Mouse (Mus musculus) cerebellum, adult 9-10 months (tissue): ENCODE measurements around the gene Htr6.

ENCODE experiments used
- DNase-seq: peaks from one replicate; pipeline ENCODE4 v3.0.0; 2022

The Htr6 gene

DNA sequence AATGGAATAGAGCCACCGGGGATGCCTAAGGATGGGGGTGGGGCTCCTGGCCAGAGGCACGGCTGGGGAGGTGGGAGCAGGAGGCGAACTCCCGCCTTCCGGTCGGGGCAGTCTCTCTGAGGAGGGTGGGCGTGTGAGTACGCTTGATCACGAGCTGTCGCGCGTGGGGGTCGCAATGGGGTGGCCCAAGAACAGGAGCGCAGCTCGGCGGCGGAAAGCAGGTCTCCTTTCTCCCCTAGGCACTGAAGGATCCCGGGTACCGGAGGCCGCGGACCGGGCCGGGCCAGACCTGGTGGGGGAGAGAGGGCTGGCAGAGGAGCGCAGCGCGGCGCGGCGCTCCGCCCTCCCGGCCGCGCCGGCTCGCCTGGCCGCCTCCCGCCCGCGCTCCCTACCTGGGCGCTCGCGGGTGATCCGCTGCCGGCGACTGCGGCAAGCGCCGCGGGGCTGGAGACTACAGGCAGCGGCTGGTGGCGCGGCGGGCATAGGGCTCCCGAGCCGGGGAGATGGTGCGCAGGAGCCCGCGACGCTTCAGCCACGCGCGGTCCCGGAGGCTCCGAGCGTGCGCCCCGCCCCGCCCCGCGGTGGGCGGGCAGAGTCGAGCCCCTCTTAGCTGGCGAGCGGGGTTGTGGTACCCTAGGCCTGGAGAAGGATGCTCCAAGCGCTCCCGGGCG is at the start of gene Htr6:
Htr6 (minus strand) TSS at position 530 of the 671 bp plus-strand sequence.
- DNase-seq = no peak

DNA sequence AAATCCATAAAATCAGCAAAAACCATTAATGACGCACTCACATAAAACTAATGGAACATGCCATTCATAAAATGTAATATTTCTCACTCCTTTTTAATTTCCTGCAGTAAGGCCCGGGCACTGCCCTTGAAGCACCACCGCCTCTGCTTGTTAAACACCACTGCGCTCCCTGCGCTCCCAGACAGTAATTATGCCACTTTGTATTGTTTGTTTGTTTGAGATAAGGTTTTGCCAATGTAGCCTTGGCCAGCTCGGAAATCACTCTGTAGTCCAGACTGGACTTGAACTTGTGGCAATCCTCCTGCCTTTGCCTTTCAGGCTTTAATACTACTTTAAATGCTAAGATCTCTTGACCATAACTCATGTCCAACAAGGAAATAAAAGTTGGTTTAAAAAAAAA is 49.6 kb upstream of the Htr6 start:
- no peak for DNase-seq

GRCm38 (mm10) chr4:139122557-139122956 is 47.2 kb upstream of the Htr6 start:
- DNase-seq = no peak

GRCm38 (mm10) chr4:139120998-139121397 is 45.6 kb upstream of the Htr6 start:
- no peak for DNase-seq

DNA sequence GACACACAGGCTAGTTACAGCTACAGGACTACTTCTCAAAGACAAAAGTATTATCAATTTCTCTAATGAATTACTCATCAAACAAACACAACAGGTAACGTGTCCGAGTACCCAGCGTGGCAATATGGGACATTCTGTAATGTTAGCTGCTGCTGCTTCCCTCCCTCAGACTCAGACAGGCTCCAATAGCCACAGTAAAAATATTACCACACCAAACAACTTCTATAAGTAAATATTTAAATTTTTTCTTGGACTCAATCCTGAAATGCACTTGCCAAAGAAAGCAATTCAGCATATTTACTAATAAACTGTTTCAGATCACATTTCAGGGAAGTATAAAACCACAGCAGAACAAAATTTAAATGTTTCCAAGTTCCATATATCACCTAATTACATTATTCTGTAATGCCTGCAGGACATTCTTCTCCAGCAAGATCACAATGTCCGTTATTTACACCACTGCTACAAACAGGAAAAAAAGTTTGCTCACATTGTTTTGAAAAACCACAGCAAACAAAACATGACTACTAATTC is 45.0 kb upstream of the Htr6 start:
- no peak for DNase-seq

GRCm38 (mm10) chr4:139116356-139117063 is 41.1 kb upstream of the Htr6 start:
- DNase-seq = no peak

- DNase-seq = no peak
Measured at GRCm38 (mm10) chr4:139115721-139116120, 40.4 kb upstream of the Htr6 start.

GRCm38 (mm10) chr4:139112482-139112881 is 37.1 kb upstream of the Htr6 start:
- DNase-seq = no peak

GRCm38 (mm10) chr4:139111421-139111820 is 36.1 kb upstream of the Htr6 start:
- no peak for DNase-seq

- no peak for DNase-seq
Measured at GRCm38 (mm10) chr4:139110858-139111257, 35.5 kb upstream of the Htr6 start.

DNA sequence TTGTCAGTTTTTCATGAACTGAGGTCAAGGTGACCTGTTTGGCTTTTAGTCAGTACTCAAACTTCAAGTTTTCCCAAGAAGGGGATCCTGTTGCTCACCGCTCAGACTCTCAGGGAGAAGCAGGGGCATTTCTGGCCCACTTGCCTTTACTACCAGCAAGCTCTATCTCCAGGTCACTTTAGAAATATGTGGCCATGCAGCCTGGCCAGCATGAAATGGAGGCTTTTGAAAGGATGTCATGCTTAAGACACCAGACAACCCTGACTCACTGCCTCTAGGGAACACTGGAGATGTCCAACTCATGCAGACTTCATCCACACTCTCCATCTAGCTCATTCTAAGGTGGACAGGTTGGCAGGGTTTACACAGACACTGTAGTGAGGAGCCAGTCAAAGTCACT is 30.1 kb upstream of the Htr6 start:
- DNase-seq = no peak

- DNase-seq = no peak
Measured at GRCm38 (mm10) chr4:139101546-139101945, 26.2 kb upstream of the Htr6 start.

GRCm38 (mm10) chr4:139100326-139100725 is 25.0 kb upstream of the Htr6 start:
- DNase-seq = no peak

DNA sequence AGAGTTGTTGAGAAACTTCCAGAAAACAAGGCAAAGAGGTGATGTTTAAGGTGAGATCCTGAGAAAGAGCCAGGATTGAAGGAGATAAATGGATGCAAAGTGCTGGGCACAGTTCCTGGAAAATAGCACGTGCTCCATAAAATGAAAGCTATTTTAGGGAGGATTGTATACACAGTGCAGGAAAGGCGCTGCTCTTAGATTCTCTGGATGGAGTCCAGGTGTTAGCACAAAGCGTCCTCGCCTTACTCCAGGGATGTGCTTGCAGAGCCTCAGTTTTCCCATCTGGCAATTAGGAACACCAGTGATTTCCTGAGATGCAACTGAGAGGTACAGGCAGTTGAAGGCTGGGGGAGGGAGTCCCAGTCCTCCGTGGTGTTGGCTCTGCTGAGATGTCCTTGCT is 20.8 kb upstream of the Htr6 start:
- DNase-seq = no peak

DNA sequence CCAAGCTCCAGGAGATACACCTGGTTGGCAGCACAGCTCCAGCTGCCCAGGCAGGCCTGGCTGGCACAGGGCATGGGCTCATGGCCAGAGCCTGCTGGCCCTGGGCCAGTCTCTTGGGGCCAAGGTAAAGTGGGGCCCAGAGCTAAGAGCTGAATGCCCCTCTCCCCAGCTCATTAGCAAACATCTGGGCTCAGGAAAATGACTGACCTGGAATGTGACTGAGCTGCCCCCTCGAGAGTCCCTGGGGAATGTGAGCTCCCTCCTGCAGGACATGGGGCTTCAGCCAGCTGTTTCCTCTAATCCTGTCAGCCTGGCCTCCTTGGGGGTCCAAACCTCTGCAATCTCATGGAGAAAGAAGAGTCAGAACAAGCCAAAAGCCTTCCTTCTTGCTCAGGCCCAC is 20.0 kb upstream of the Htr6 start:
- no peak for DNase-seq

DNA sequence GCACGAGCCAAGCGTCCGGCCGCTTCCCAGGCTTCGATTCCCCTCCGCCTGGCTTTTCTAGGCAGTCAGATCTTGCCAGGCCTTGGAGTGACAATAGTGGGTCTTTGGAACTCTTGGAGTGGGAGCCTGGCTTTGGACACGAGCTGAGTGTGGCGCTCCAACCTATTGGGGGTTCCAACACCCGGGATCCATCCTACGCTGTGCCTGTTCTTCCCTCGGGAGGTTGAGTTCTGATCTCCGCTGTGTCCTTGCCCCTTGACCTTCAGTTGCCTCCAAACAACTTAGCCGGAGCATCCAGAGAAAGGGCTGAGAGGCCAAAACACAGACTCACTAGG is 17.8 kb upstream of the Htr6 start:
- no peak for DNase-seq

GRCm38 (mm10) chr4:139092356-139093195 is 17.2 kb upstream of the Htr6 start, which contains the start of gene Nbl1:
Nbl1 (minus strand) TSS chr4:139092993.
- DNase-seq = no peak

GRCm38 (mm10) chr4:139091478-139092355 is 16.3 kb upstream of the Htr6 start:
- DNase-seq = no peak

- DNase-seq = no peak
Measured at GRCm38 (mm10) chr4:139091066-139091465, 15.7 kb upstream of the Htr6 start.

DNA sequence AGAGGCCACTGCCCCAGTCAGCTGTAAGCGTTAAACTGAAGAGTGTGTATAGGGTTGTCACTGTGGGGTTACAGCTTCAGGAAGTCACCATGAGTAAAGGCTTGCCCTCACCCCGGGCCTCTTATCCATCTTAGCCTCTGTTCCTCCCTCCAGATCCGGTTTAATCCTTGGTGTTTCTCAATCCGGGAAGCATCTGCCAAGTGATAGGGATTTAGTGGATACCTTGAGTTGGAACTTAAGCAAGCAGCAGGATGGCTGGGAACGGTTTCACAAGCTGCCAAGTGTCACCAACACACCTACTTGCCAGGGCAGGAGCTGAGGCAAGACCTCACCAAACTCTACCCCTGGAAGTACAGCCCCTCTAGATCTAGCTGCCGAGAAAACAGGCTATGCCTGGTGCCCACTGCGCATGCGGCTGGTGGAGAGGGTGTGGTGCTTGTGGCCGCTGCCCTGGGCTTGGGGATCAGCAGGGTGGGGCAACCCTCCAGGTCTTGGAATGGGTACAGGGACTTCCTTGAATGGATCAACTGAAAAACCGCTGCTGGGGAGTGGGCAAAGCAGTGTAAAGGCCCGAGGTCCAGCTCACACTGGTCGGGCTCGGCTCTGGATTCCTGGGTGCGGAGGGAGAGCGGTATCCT is 15.1 kb upstream of the Htr6 start:
- no peak for DNase-seq

DNA sequence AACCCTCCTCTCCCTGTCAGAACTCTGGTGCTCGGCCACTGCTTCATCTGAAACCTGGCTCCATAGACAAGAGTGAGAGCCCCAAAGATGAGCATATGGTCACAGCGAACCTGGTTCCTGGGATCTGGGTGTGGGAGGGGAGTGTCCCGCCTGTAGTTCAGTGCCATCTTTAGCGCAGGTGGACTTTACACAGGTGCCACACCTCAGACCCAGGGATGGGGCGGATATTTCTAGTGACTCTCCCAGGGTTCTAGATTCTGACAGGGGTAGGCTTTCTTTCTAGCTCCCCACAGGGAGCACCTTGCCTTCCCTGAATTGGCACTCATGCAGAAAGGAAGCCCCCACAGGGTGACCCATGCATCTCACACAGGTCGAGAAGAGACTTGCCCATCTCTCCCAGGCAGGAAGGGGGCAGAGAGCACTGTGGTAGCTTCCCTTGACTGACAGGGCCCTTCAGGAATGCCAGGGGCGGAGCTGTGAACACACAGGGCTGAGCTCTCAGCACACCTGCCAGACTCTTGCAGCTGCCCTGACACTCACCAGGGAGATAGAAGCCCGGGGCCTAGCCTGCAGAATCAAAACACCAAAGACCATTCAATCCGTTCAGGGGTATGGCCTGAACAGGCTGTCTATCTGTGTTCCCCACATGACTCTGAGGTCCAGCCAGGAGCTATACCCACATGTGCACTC is 13.8 kb upstream of the Htr6 start:
- no peak for DNase-seq
